Mouse (Mus musculus) heart, adult 11 months (tissue): Measurements from ENCODE around the gene Plxnc1.

Experiments used
- DNase-seq: peaks from one replicate; pipeline ENCODE4 v3.0.0; 2022

Gene Plxnc1

DNA sequence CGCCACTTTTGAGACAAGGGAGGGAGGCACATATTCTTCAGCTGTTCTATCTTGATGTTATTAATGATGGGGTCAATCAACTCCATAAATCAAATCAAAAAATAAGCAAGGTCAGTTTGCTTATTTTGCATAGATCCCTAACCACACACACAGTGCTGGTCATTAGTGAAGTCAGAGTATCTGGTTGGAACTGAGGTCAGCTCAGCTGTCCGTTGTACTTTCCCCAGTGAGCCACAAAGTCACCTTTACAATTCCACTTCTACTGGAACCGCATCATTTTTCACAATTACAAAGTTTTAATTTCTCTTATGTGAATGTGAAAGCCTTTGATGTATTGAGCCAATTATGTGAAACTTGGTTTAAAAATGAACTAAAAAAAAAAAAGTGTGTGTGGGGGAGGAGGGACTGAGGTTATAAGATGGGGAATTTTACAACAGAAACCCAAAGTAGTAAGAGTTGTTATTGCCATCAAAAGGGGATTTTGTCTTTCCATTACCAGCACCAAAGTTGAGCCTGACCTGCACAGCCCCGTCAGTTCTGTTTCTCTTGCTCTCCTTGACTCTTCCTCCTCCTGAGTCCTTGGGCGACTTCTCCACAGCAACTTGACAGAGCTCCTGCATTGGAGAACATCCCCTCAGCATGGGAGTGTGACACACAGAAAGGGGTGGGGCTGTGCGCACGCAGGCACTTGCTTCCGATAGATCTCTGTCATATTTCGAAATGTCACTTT is 80.3 kb downstream of the Plxnc1 start:
- peak; percentile 81 for DNase-seq

DNA sequence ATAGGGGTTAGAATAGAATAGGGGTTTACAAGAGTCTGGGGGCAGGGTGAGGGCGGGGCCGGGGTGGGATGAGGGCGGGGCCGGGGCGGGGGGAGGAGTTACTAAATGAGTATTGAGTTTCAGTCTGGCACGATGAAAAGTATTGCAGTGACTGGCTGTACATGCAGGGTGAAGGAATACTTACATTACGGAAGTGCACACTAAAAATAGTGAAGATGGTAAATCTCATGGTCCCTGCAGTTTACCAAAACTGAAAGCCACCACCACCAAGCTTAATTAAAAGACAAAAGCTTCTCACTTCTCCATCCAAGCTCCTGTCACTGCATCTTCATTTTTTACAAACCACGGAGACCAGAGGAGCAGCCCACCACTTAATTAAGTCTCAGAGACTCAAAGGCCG is 81.4 kb downstream of the Plxnc1 start:
- peak; percentile 21 for DNase-seq

- DNase-seq: peak; percentile 41
Measured at GRCm38 (mm10) chr10:94860870-94861269, 83.8 kb downstream of the Plxnc1 start.

DNA sequence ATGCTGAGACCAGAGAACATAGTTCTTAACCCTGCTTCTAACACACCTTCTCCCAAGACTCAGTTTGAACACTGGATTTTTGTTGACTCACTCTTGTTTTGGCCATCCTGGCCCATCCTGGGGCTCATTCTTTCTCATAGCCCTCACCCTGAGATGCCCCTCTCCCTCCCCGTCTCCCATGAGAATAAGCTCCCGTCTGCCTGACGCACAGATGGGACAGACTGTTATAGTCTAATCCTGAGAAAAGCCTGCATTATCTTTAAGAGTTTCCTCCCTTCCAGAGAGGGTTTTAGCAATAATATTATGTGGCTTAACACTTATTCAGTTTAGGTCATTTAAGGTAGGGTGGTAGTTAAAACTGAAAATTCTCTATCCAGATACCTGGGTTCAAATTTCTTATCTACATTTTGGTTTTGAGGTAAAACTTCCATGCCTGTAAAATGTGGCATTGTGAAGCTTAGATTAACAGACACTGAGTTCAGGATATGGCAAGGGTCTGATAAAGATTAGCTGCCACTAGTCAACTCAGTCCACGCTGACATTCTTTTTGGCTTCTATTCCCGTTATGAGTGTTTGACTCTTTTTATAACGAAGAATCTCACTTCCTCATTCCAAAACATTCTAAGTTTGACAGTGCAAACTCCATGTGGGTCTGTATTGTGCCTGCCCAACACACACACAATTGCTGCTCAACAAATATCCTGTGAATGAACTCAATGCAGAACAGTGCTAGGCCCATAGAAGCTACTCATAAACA is 86.2 kb downstream of the Plxnc1 start:
- DNase-seq: peak; percentile 52

- DNase-seq: no peak
Measured at GRCm38 (mm10) chr10:94850565-94850964, 94.1 kb downstream of the Plxnc1 start.

GRCm38 (mm10) chr10:94849930-94850329 is 94.7 kb downstream of the Plxnc1 start:
- no peak for DNase-seq

- DNase-seq: no peak
Measured at GRCm38 (mm10) chr10:94849360-94849759, 95.3 kb downstream of the Plxnc1 start.

- DNase-seq: no peak
Measured at GRCm38 (mm10) chr10:94848344-94848743, 96.3 kb downstream of the Plxnc1 start.

GRCm38 (mm10) chr10:94846501-94847105 is 98.0 kb downstream of the Plxnc1 start:
- peak; percentile 86 for DNase-seq

GRCm38 (mm10) chr10:94844692-94845091 is 99.9 kb downstream of the Plxnc1 start:
- DNase-seq: no peak

- no peak for DNase-seq
Measured at GRCm38 (mm10) chr10:94835874-94836273, 108.8 kb downstream of the Plxnc1 start.

GRCm38 (mm10) chr10:94829407-94829806 is 115.2 kb downstream of the Plxnc1 start:
- peak; percentile 98 for DNase-seq

GRCm38 (mm10) chr10:94828734-94829230 is 115.9 kb downstream of the Plxnc1 start:
- peak; percentile 92 for DNase-seq

DNA sequence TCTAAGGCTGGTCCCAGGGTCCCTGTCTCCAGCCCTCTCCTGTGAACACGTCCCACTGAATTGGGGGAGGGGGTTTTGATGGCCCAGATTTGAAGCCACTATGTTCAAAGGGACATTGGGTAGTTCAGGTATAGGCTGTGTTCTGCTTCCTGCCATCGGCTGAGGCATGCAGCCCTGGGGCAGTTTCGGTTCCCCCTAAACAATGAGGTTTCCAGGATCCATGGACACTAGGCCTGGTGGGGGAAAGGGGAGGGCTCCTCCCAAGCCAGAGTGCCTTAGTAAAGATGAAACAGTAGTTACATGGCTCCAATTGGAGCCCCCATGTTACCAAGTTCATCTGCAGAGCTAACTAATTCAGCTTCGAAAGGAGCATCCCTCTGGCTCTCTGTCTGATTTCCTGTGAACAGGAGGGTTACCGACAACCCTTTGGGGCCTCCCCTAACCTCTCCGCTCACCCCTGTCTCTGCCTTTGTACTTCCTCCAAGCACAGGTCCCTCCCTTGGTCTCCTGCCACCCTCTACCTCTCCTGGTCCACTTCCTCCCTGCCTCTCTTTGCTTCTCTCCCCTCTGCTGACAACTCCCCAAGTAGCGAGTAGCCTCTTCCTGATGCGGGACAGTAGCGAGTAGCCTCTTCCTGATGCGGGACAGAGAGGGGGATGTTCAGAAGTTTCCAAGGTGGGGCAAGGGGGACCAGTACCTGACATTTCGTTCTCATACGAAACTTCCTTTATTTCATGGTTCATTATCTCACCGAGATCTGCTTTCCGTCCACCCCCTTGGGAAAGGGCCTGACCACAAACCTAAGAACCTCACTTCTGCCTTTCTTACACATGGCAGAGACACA is 116.5 kb downstream of the Plxnc1 start:
- DNase-seq: peak; percentile 93

GRCm38 (mm10) chr10:94827325-94827724 is 117.3 kb downstream of the Plxnc1 start:
- no peak for DNase-seq

GRCm38 (mm10) chr10:94826436-94826835 is 118.2 kb downstream of the Plxnc1 start:
- DNase-seq: no peak

GRCm38 (mm10) chr10:94825951-94826350 is 118.7 kb downstream of the Plxnc1 start:
- no peak for DNase-seq

- DNase-seq: no peak
Measured at GRCm38 (mm10) chr10:94823971-94824760, 120.5 kb downstream of the Plxnc1 start.

- peak; percentile 93 for DNase-seq
Measured at GRCm38 (mm10) chr10:94818781-94819665, 125.6 kb downstream of the Plxnc1 start.

- no peak for DNase-seq
Measured at GRCm38 (mm10) chr10:94818127-94818526, 126.5 kb downstream of the Plxnc1 start.
